Mouse (Mus musculus) liver, adult 2 months (tissue): ENCODE measurements around the gene Cdkl1. TPM values are rescaled to one million over a fixed set of nuclear protein-coding genes. Genes with fewer than 3 reads are reported as not detected.

Experiments used
- DNase-seq: peaks from one replicate; pipeline ENCODE4 v3.0.0-alpha.2; 2011; ENCODE audit warnings: low read depth, low spot score; ENCODE audit errors: extremely low read depth
- H3K27ac ChIP-seq: fragments of 200-500 bp; replicated peaks from 2 replicates; pipeline ENCODE4 v1.5.1; 2012; ENCODE audit warnings: low read depth, mild to moderate bottlenecking, control low read depth, inconsistent platforms, low read length; ENCODE audit not compliant: insufficient read depth
- H3K27me3 ChIP-seq: fragments of 200-500 bp; 2 replicates; pipeline ENCODE4 v1.6.1; 2012; ENCODE audit warnings: mild to moderate bottlenecking, moderate library complexity, low read length, inconsistent platforms; ENCODE audit not compliant: control insufficient read depth, insufficient read depth
- H3K36me3 ChIP-seq: fragments of 200-500 bp; 2 replicates; pipeline ENCODE4 v1.6.1; 2012; ENCODE audit warnings: low read length, inconsistent platforms; ENCODE audit not compliant: control insufficient read depth, insufficient read depth
- H3K4me1 ChIP-seq: fragments of 200-500 bp; 2 replicates; pipeline ENCODE4 v1.6.1; 2011; ENCODE audit warnings: low read length; ENCODE audit not compliant: control insufficient read depth, insufficient read depth
- H3K4me3 ChIP-seq: fragments of 200-500 bp; 2 replicates; pipeline ENCODE4 v1.5.1; 2011; ENCODE audit warnings: low read depth, mild to moderate bottlenecking, control low read depth, low read length, moderate library complexity; ENCODE audit not compliant: insufficient read depth
- H3K79me2 ChIP-seq: fragments of 200-500 bp; 2 replicates; pipeline ENCODE4 v1.6.1; 2012; ENCODE audit warnings: inconsistent platforms, mild to moderate bottlenecking, low read length, moderate library complexity; ENCODE audit not compliant: control insufficient read depth, insufficient read depth
- H3K9ac ChIP-seq: fragments of 200-500 bp; 2 replicates; pipeline ENCODE4 v1.6.1; 2012; ENCODE audit warnings: low read depth, mild to moderate bottlenecking, control low read depth, inconsistent platforms, low read length
- CTCF ChIP-seq: fragments of 200-500 bp; IDR thresholded peaks from 2 replicates; pipeline ENCODE4 v1.5.1; 2011; ENCODE audit warnings: low read depth, low read length, control low read depth
- POLR2A ChIP-seq: fragments of 200-500 bp; IDR thresholded peaks from 2 replicates; pipeline ENCODE4 v1.6.1; 2011; ENCODE audit warnings: low read length, control low read depth; ENCODE audit not compliant: insufficient read depth; ENCODE audit errors: extremely low read depth
- WGBS: fragments of 180-500 bp; shearing (Covaris S2); methylation state at CpG from one replicate; pipeline ENCODE4 v1.1.7; 2018; 5-methylcytosine and 5-hydroxymethylcytosine counted together
- polyA plus RNA-seq: library from polyadenylated mRNA; depleted of rRNA; stranded (reverse); fragments of >200 nt; gene quantifications from 2 replicates; pipeline ENCODE4 v1.2.3, GENCODE M21; 2012
- total RNA-seq: library from RNA; depleted of rRNA; stranded (reverse); fragments of >200 nt; gene quantifications from 2 replicates; pipeline ENCODE4 v1.2.3, GENCODE M21; 2014

Gene Cdkl1
- total and polyA plus RNA-seq, 2 experiments: 0.05 to 0.28 TPM

DNA sequence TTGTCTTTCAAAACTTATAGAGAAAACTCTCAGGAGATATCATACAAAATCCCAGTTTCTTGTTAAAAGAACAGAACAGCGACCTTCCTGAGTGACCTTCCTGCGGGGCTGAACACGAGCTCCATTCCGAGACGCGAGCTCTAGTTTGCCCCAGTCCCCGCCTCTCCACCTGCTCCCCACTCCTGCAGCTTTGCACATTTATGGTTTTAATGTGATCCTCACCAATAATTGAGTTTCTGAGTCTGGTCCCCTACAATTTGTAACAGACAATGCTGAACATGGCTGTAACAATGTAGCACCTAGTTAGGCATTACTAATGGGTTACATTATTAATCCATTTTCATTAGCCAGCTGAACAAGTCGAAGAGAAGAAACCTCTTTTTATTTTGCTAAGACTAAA, 9.6 kb downstream of the Cdkl1 start:
- Histone ChIP-seq H3K79me2 (no peaks in the 10 kb centered on the region), H3K27me3 (no peaks in the 10 kb centered on the region), H3K4me1 (peaks cover 19% of the 10 kb centered on the region), H3K4me3 (no peak overlapping the region), H3K9ac (no peak overlapping the region), H3K27ac (no peak overlapping the region), H3K36me3 (no peaks in the 10 kb centered on the region)
- no peak for DNase-seq
- TF ChIP-seq POLR2A (no peak), CTCF (no peak)
- WGBS: 95% methylated on average over 8 of the region's 8 CpGs

DNA sequence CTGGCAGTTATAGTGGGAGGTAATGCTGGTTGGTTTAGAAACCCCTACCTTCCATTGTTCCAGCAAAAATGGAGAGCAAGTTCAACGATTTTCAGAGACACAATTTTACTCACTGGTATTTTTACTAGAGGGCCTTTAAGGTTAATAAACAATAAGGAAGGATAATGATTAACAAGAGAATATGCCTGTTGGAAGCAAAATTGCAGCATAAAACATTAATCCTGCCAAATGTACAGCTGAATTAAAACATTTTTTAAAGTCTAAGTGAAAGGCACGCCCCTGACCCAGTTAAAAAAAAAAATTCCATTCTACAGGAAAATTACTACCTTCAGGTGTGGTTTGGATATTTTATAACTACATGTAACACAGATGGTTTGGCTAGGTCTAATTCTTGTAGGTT, 13.1 kb downstream of the Cdkl1 start:
- Histone ChIP-seq H3K27ac (peak overlapping the region; percentile 88), H3K36me3 (no peaks in the 10 kb centered on the region), H3K4me1 (peaks cover 17% of the 10 kb centered on the region), H3K27me3 (no peaks in the 10 kb centered on the region), H3K9ac (no peak overlapping the region), H3K79me2 (no peaks in the 10 kb centered on the region), H3K4me3 (no peak overlapping the region)
- WGBS: 21% methylated on average over 2 of the region's 2 CpGs
- TF ChIP-seq CTCF (no peak), POLR2A (no peak)
- DNase-seq: peak; percentile 78

GRCm38 (mm10) chr12:69777341-69777730, 13.7 kb downstream of the Cdkl1 start:
- Histone ChIP-seq H3K27me3 (no peaks in the 10 kb centered on the region), H3K4me3 (no peak overlapping the region), H3K79me2 (no peaks in the 10 kb centered on the region), H3K27ac (peak overlapping the region; percentile 88), H3K36me3 (no peaks in the 10 kb centered on the region), H3K9ac (no peak overlapping the region), H3K4me1 (peaks cover 16% of the 10 kb centered on the region)
- WGBS: 28% methylated on average over 6 of the region's 6 CpGs
- no peak for TF ChIP-seq CTCF
- no peak for TF ChIP-seq POLR2A
- DNase-seq: peak; percentile 62

GRCm38 (mm10) chr12:69776607-69777340, 14.3 kb downstream of the Cdkl1 start:
- DNase-seq: peak; percentile 48
- 48% methylated on average over 11 of the region's 11 CpGs for WGBS
- TF ChIP-seq CTCF (no peak), POLR2A (no peak)
- H3K9ac ChIP-seq: no peak overlapping the region
- no peaks in the 10 kb centered on the region for H3K79me2 ChIP-seq
- peak overlapping the region; percentile 37 for H3K27ac ChIP-seq
- H3K4me3 ChIP-seq: no peak overlapping the region
- no peaks in the 10 kb centered on the region for H3K36me3 ChIP-seq
- peaks cover 13% of the 10 kb centered on the region for H3K4me1 ChIP-seq
- no peaks in the 10 kb centered on the region for H3K27me3 ChIP-seq

- WGBS: 94% methylated on average over 2 of the region's 2 CpGs
Measured at GRCm38 (mm10) chr12:69768841-69769240, 22.2 kb downstream of the Cdkl1 start.

More at GRCm38 (mm10) chr12:69768841-69769240, 22.2 kb downstream of the Cdkl1 start:
- Histone ChIP-seq H3K36me3 (no peaks in the 10 kb centered on the region), H3K79me2 (no peaks in the 10 kb centered on the region), H3K27me3 (no peaks in the 10 kb centered on the region), H3K4me3 (no peak overlapping the region), H3K9ac (no peak overlapping the region), H3K27ac (no peak overlapping the region), H3K4me1 (peaks cover 5% of the 10 kb centered on the region; the same call in 1 of the 2 replicates)
- no peak for TF ChIP-seq POLR2A
- no peak for TF ChIP-seq CTCF
- no peak for DNase-seq
